Mouse (Mus musculus) thymus, adult 2 months (tissue): ENCODE data around the gene Ap2a2. TPM values are rescaled to one million over a fixed set of nuclear protein-coding genes. Genes with fewer than 3 reads are reported as not detected.
A peak's percentile ranks its signal among the peaks of the same experiment; 100 is the strongest.
"Not testable (repeated sequence)": the region's sequence is repeated elsewhere in the genome, so short reads cannot be mapped to it uniquely, and the experiment has no call there.

Experiments
- DNase-seq: peaks from one replicate; pipeline ENCODE4 v3.0.0; 2021
- H3K27ac ChIP-seq: fragments of 200-500 bp; 2 replicates; pipeline ENCODE4 v1.5.1; 2012; ENCODE audit warnings: low read length, control low read depth; ENCODE audit not compliant: control insufficient read depth, insufficient read depth
- H3K27me3 ChIP-seq: fragments of 200-500 bp; 2 replicates; pipeline ENCODE4 v1.6.1; 2012; ENCODE audit warnings: mild to moderate bottlenecking, low read length, moderate library complexity, mixed read lengths; ENCODE audit not compliant: control insufficient read depth, insufficient read depth
- H3K36me3 ChIP-seq: fragments of 200-500 bp; 2 replicates; pipeline ENCODE4 v1.6.1; 2012; ENCODE audit warnings: mild to moderate bottlenecking, low read length, moderate library complexity; ENCODE audit not compliant: control insufficient read depth, insufficient read depth
- H3K4me1 ChIP-seq: fragments of 200-500 bp; replicated peaks from 2 replicates; pipeline ENCODE4 v1.6.1; 2012; ENCODE audit warnings: low read length; ENCODE audit not compliant: control insufficient read depth, insufficient read depth
- H3K4me3 ChIP-seq: fragments of 200-500 bp; 2 replicates; pipeline ENCODE4 v1.5.1; 2012; ENCODE audit warnings: mild to moderate bottlenecking, low read length, control low read depth, moderate library complexity; ENCODE audit not compliant: control insufficient read depth, insufficient read depth
- CTCF ChIP-seq: fragments of 200-500 bp; IDR thresholded peaks from 2 replicates; pipeline ENCODE4 v1.5.1; 2012; ENCODE audit warnings: mild to moderate bottlenecking, control low read depth, low read length, moderate library complexity, borderline replicate concordance; ENCODE audit not compliant: control insufficient read depth, poor library complexity, insufficient read depth; ENCODE audit errors: extremely low read depth
- POLR2A ChIP-seq: fragments of 200-500 bp; IDR thresholded peaks from 2 replicates; pipeline ENCODE4 v1.6.1; 2012; ENCODE audit warnings: mild to moderate bottlenecking, low read length, control low read depth, moderate library complexity; ENCODE audit not compliant: control insufficient read depth, poor library complexity, insufficient read depth; ENCODE audit errors: extremely low read depth
- WGBS: fragments of 180-500 bp; shearing (Covaris S2); methylation state at CpG from one replicate; pipeline ENCODE4 v1.1.7; 2018; 5-methylcytosine and 5-hydroxymethylcytosine counted together
- polyA plus RNA-seq: library from polyadenylated mRNA; depleted of rRNA; stranded (reverse); fragments of >200 nt; gene quantifications from 2 replicates; pipeline ENCODE4 v1.2.3, GENCODE M21; 2012

Ap2a2 gene
- polyA plus RNA-seq, 1 experiment = 40.9 TPM

- WGBS = 91% methylated on average over 5 of the region's 5 CpGs
- no peak overlapping the region for H3K4me3 ChIP-seq
- peaks cover 38% of the 10 kb centered on the region for H3K36me3 ChIP-seq
- H3K27ac ChIP-seq = no peak overlapping the region
- no peak for DNase-seq
- TF ChIP-seq POLR2A = no peak
- no peak for TF ChIP-seq CTCF
- no peaks in the 10 kb centered on the region for H3K4me1 ChIP-seq
- H3K27me3 ChIP-seq = no peaks in the 10 kb centered on the region
These were observed 52.4 kb downstream of the Ap2a2 start for GRCm38 (mm10) chr7:141614329-141614832.

GRCm38 (mm10) chr7:141624214-141624613 lies 62.2 kb downstream of the Ap2a2 start:
- H3K36me3 ChIP-seq = peaks cover 33% of the 10 kb centered on the region
- TF ChIP-seq CTCF (no peak), POLR2A (no peak)
- 100% methylated on average over 2 of the region's 2 CpGs for WGBS
- no peaks in the 10 kb centered on the region for H3K27me3 ChIP-seq
- DNase-seq = no peak
- H3K27ac ChIP-seq = no peak overlapping the region
- H3K4me3 ChIP-seq = no peak overlapping the region
- no peaks in the 10 kb centered on the region for H3K4me1 ChIP-seq

DNA sequence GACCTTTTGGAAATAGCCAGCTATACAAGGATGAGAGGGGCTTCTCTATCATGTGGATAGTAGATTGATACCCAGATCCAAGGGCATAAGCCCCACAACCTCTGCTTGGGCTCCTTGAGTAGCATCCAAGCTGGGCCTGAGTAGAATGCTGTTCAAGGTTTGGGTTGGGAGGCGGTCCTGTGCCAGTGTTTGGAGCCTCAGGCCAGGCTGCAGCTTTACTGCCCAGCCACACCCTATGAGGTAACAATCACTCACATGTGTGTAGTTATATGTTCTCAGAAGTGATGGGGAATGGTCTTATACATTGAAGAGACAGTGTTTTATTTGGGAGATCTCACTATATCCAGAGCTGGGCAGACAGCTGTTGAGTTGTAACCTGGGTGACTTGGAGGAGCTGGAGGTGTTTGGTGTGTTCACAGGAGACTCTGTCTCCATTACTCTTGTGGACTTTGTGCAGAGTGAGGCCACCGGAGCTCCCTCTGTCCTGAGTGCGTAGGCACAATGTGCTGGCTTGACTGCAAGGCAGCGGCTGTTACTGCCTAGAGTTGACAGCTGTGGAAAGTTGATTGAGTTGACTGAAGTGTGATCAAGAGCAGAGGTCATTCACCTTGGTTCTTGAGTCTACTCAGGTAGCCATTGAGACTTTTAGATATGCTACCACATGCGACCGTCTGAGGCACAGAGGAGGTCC lies 63.3 kb downstream of the Ap2a2 start:
- peaks cover 33% of the 10 kb centered on the region for H3K36me3 ChIP-seq
- TF ChIP-seq CTCF (no peak), POLR2A (no peak)
- no peak for DNase-seq

GRCm38 (mm10) chr7:141628018-141628417 lies 66.0 kb downstream of the Ap2a2 start:
- H3K4me3 ChIP-seq = no peak overlapping the region
- 96% methylated on average over 2 of the region's 2 CpGs for WGBS
- H3K36me3 ChIP-seq = peaks cover 30% of the 10 kb centered on the region
- no peaks in the 10 kb centered on the region for H3K27me3 ChIP-seq
- H3K27ac ChIP-seq = no peak overlapping the region
- no peak for DNase-seq
- H3K4me1 ChIP-seq = no peaks in the 10 kb centered on the region
- TF ChIP-seq POLR2A (no peak), CTCF (no peak)

More for the DNA sequence above, 63.3 kb downstream of the Ap2a2 start:
- Histone ChIP-seq H3K27me3 (no peaks in the 10 kb centered on the region), H3K27ac (no peak overlapping the region), H3K4me1 (no peaks in the 10 kb centered on the region), H3K4me3 (no peak overlapping the region)
- 97% methylated on average over 6 of the region's 6 CpGs for WGBS

DNA sequence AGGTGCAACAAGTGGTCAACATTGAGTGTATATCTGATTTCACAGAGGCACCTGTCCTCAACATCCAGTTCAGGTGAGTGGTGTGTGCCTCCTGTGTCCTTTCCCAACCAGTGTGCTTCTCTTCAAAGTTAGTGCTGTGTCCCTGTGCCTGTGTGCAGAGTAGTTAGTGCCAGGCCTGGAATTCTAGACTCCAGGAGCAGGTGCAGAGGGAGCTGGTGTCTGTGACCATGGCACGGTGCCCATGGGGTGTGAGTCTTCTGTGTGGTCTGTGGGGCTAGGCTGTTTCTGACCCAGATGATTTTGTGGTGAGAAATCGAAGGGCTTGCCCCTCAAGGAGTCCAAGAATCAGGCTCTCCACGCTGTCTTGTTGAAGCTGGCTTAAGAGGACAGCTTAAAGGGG lies 67.3 kb downstream of the Ap2a2 start:
- Histone ChIP-seq H3K36me3 (peaks cover 30% of the 10 kb centered on the region), H3K27ac (no peak overlapping the region), H3K4me1 (no peaks in the 10 kb centered on the region), H3K4me3 (no peak overlapping the region), H3K27me3 (no peaks in the 10 kb centered on the region)
- TF ChIP-seq POLR2A = no peak
- no peak for TF ChIP-seq CTCF
- 97% methylated on average over 3 of the region's 3 CpGs for WGBS
- DNase-seq = no peak

GRCm38 (mm10) chr7:141638077-141638476 lies 76.1 kb downstream of the Ap2a2 start:
- not testable (repeated sequence) for H3K4me3 ChIP-seq, H3K27ac ChIP-seq, H3K27me3 ChIP-seq, H3K36me3 ChIP-seq, H3K4me1 ChIP-seq
- WGBS = 92% methylated on average over 2 of the region's 3 CpGs
- DNase-seq = peak; percentile 9

DNA sequence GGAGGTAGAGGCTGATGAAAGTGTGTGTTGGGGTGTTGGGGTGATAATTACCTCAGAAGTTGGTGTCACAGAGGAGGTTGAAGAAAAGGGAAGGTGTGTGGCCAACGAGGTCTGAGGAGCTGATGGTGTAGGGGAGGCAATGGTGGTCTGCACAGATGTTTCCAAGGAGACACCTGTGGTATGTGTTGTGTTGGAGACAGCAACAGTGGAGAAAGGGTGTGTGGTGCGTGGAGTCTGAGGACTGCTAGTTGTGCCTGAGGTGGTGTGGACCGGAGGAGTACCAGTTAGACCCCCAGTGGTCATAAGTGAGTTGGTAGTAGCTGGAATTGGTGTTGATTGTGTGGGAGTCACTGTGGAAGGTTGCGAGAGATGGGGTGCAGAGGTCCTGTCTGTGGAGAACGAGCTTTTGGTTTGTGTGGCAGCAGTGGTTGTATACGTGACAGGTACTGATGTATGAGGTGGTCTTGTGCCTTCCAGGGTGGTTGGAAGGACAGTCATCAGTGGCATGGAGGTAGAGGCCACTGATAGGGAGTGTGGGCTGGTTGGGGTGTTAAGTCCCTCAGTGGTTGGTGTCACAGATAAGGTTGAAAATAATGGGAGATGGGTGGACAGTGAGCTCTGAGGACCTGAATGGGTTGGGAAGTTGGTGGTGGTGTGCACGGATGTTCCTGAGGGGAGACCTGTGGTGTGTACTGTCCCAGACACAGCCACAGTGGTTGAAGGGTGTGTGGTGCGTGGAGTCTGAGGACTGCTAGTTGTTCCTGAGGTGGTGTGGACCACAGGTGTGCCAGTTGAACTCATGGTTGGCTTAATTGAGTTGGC lies 76.8 kb downstream of the Ap2a2 start:
- H3K4me1 ChIP-seq, DNase-seq, H3K4me3 ChIP-seq, H3K27ac ChIP-seq, H3K27me3 ChIP-seq, H3K36me3 ChIP-seq: not testable (repeated sequence)
- 91% methylated on average over 6 of the region's 8 CpGs for WGBS

DNA sequence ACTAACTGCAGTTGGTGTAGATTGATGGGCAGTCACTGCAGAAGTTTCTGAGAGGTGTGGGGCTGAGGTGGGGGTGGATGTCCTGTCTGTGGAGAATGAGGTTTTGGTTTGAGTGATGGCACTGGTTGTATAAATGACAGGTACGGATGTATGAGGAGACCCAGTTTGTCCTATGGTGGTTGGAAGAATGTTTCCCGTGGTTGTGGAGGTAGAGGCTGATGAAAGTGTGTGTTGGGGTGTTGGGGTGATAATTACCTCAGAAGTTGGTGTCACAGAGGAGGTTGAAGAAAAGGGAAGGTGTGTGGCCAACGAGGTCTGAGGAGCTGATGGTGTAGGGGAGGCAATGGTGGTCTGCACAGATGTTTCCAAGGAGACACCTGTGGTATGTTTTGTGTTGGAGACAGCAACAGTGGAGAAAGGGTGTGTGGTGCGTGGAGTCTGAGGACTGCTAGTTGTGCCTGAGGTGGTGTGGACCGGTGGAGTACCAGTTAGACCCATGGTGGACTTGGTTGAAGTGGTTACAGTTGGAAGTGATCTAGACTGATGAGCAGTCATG lies 77.4 kb downstream of the Ap2a2 start:
- H3K4me3 ChIP-seq, H3K4me1 ChIP-seq, H3K36me3 ChIP-seq, H3K27me3 ChIP-seq, H3K27ac ChIP-seq, DNase-seq: not testable (repeated sequence)
- 66% methylated on average over 5 of the region's 5 CpGs for WGBS
